Mouse (Mus musculus) C2C12 (cell line): ENCODE results near the gene Cep170. TPM values are rescaled to one million over a fixed set of nuclear protein-coding genes. Genes with fewer than 3 reads are reported as not detected.

Source experiments
- H3K27me3 ChIP-seq: one replicate; pipeline ENCODE4 v1.6.1; 2011; ENCODE audit not compliant: control insufficient read depth, insufficient read depth, insufficient read length
- H3K36me3 ChIP-seq: one replicate; pipeline ENCODE4 v1.6.1; 2011; ENCODE audit not compliant: control insufficient read depth, insufficient read depth
- H3K4me3 ChIP-seq: one replicate; pipeline ENCODE4 v1.5.1; 2011; ENCODE audit warnings: mild to moderate bottlenecking, control low read depth; ENCODE audit not compliant: poor library complexity, insufficient read depth, severe bottlenecking
- H3K79me2 ChIP-seq: one replicate; pipeline ENCODE4 v1.6.1; 2011; ENCODE audit not compliant: control insufficient read depth, insufficient read depth
- H3K79me3 ChIP-seq: one replicate; pipeline ENCODE4 v1.6.1; 2011; ENCODE audit warnings: low read depth, control low read depth
- H3ac ChIP-seq: one replicate; pipeline ENCODE3; 2011; ENCODE audit warnings: low read depth; ENCODE audit not compliant: control insufficient read depth, insufficient read length
- CEBPB ChIP-seq: IDR thresholded peaks from one replicate; pipeline ENCODE4 v1.6.1; 2011; ENCODE audit warnings: low read depth, mild to moderate bottlenecking, control low read depth, moderate library complexity
- CTCF ChIP-seq: IDR thresholded peaks from one replicate; pipeline ENCODE4 v1.5.1; 2011; ENCODE audit not compliant: control insufficient read depth, insufficient read depth, insufficient read length
- FOSL1 ChIP-seq: IDR thresholded peaks from one replicate; pipeline ENCODE4 v1.8.0; 2011; ENCODE audit warnings: mild to moderate bottlenecking, low read length; ENCODE audit not compliant: poor library complexity, insufficient read depth, severe bottlenecking
- MAX ChIP-seq: IDR thresholded peaks from one replicate; pipeline ENCODE4 v1.6.1; 2011; ENCODE audit warnings: mild to moderate bottlenecking, control low read depth
- MYOD1 ChIP-seq: IDR thresholded peaks from one replicate; pipeline ENCODE4 v1.6.1; 2011; ENCODE audit warnings: low read depth; ENCODE audit not compliant: control insufficient read depth, insufficient read length
- MYOG ChIP-seq: IDR thresholded peaks from one replicate; pipeline ENCODE4 v1.6.1; 2011; ENCODE audit not compliant: control insufficient read depth, insufficient read length; ENCODE audit errors: extremely low read depth
- USF1 ChIP-seq: IDR thresholded peaks from one replicate; pipeline ENCODE4 v1.6.1; 2011; ENCODE audit warnings: low read depth, mild to moderate bottlenecking, control low read depth, moderate library complexity
- polyA plus RNA-seq: library from polyadenylated mRNA; unstranded; fragments of >200 nt; fragmentation: generic; extraction: Trizol; gene quantifications from one replicate; pipeline ENCODE4 v1.2.1, GENCODE M21; 2012; ENCODE audit warnings: missing spikeins

Cep170 gene
- polyA plus RNA-seq, 1 experiment, result 15.1 TPM

- Histone ChIP-seq H3K36me3 (peaks cover 64% of the 10 kb centered on the region), H3K4me3 (no peak overlapping the region), H3K79me3 (peaks cover 27% of the 10 kb centered on the region), H3ac (no peak overlapping the region), H3K79me2 (peaks cover 52% of the 10 kb centered on the region), H3K27me3 (no peaks in the 10 kb centered on the region)
- TF ChIP-seq CEBPB (no peak), MYOD1 (peak; percentile 34)
These were observed 24.5 kb downstream of the Cep170 start for GRCm38 (mm10) chr1:176789326-176789725.

- H3K4me3 ChIP-seq, result no peak overlapping the region
- peaks cover 73% of the 10 kb centered on the region for H3K36me3 ChIP-seq
- H3K79me3 ChIP-seq, result peaks cover 5% of the 10 kb centered on the region
- no peak overlapping the region for H3ac ChIP-seq
- no peaks in the 10 kb centered on the region for H3K27me3 ChIP-seq
- TF ChIP-seq CTCF, result no peak
- TF ChIP-seq MAX, result no peak
- no peak for TF ChIP-seq CEBPB
- TF ChIP-seq USF1, result no peak
- TF ChIP-seq MYOD1, result no peak
- TF ChIP-seq FOSL1, result no peak
- TF ChIP-seq MYOG, result no peak
- peaks cover 6% of the 10 kb centered on the region for H3K79me2 ChIP-seq
These were observed 39.3 kb downstream of the Cep170 start for GRCm38 (mm10) chr1:176774533-176774932.

GRCm38 (mm10) chr1:176762295-176762694 is 51.6 kb downstream of the Cep170 start:
- Histone ChIP-seq H3K79me3 (peaks cover under 1% of the 10 kb centered on the region), H3ac (no peak overlapping the region), H3K4me3 (no peak overlapping the region), H3K27me3 (no peaks in the 10 kb centered on the region), H3K79me2 (peaks cover 22% of the 10 kb centered on the region), H3K36me3 (peaks cover 55% of the 10 kb centered on the region)
- TF ChIP-seq USF1 (no peak), MYOD1 (no peak), FOSL1 (no peak), MYOG (no peak), MAX (no peak), CEBPB (no peak), CTCF (no peak)

GRCm38 (mm10) chr1:176760673-176761072 is 53.2 kb downstream of the Cep170 start:
- H3K79me2 ChIP-seq, result peaks cover 18% of the 10 kb centered on the region
- no peaks in the 10 kb centered on the region for H3K79me3 ChIP-seq
- TF ChIP-seq MAX, result no peak
- peaks cover 67% of the 10 kb centered on the region for H3K36me3 ChIP-seq
- H3ac ChIP-seq, result no peak overlapping the region
- H3K4me3 ChIP-seq, result no peak overlapping the region
- no peaks in the 10 kb centered on the region for H3K27me3 ChIP-seq

DNA sequence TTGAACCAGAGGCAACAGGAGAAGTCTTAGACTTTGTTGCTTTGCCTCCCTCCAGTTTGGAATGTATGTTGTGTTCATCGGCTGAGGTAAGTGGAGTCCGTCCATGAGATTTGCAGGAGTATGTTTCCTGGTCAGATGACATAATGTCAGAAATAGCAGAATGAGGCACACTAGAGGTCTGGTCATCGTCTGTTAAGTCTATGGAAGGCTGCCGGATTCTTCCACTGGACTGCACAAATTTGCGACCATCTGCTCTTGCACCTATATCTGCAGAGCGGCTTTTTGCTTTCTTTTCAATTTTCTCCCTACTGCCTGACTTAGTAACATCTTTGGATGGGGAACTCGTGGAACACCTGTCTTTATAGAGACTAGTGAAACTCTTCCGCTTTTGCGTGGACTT is 58.3 kb downstream of the Cep170 start:
- Histone ChIP-seq H3K4me3 (no peak overlapping the region), H3K79me2 (peaks cover 32% of the 10 kb centered on the region), H3ac (no peak overlapping the region), H3K79me3 (peaks cover 8% of the 10 kb centered on the region), H3K36me3 (peaks cover 76% of the 10 kb centered on the region), H3K27me3 (no peaks in the 10 kb centered on the region)
- TF ChIP-seq MAX (no peak), USF1 (no peak), MYOD1 (no peak), MYOG (no peak), CEBPB (no peak), FOSL1 (no peak), CTCF (no peak)

GRCm38 (mm10) chr1:176753861-176754718 is 59.8 kb downstream of the Cep170 start:
- H3K79me2 ChIP-seq, result peaks cover 39% of the 10 kb centered on the region
- H3K27me3 ChIP-seq, result no peaks in the 10 kb centered on the region
- peaks cover 10% of the 10 kb centered on the region for H3K79me3 ChIP-seq
- H3K4me3 ChIP-seq, result no peak overlapping the region
- no peak for TF ChIP-seq MAX
- TF ChIP-seq USF1, result no peak
- no peak for TF ChIP-seq MYOG
- TF ChIP-seq CEBPB, result no peak
- no peak for TF ChIP-seq FOSL1
- H3K36me3 ChIP-seq, result peaks cover 83% of the 10 kb centered on the region
- no peak overlapping the region for H3ac ChIP-seq
